Mouse (Mus musculus): Measurements from ENCODE around the gene Arnt2.

DNA sequence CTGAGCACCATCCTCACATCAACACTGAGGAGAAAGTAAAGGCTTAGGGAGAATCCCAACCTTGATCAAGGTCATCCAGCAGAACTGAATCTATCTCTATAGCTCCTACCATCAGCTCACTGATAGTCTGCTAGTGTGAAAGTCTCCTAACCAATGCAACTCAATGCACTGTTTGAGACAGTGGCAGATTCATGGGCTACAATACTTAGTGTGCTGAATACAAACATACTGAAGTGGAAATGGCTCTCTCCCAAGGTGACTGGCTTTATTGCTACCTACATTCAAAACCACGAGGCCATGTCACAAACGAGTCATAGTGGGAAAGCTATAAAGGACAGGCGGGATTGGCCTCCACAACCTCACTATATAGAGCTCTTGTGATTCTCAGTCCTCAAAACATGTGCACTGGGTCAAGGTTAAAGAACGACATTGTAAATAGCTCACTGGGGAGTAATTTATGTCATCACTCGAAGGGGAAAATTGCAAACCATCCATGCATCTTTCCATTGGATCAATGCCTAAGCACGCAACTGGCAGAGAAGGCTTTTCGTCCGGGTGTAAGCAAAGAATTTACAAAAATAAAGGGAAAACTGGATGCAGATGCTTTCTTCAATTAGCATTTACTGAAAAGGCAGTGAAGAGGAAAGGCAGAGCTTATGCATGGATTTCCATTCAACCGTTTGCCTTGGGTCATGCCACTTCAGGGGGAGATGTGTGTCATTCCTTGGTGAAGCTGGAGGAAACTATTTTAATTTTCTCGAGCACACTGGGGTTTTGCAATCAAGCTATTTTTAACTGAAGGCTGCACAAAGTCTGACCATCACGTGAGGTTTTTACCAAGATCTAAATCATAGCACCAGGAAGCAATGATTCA is 77.4 kb downstream of the Arnt2 start:
- TF ChIP-seq CTCF (conservative IDR thresholded peaks at IDR 0.05 in 1 of 2, IDR thresholded peaks at IDR 0.05 in 1 of 2; ENCODE audit: low read depth in 2 of 2, low read length in 2 of 2) (no peak), TCF12 (IDR thresholded peaks at IDR 0.05; ENCODE audit: low read depth, low read length) (no peak), POLR2A (IDR thresholded peaks at IDR 0.05; ENCODE audit: low read depth, low read length) (no peak), ZC3H11A (IDR thresholded peaks at IDR 0.05; ENCODE audit: low read depth, low read length) (no peak), ETS1 (conservative IDR thresholded peaks at IDR 0.05; ENCODE audit: low read depth, low read length) (no peak), MAFK (IDR thresholded peaks at IDR 0.05; ENCODE audit: insufficient replicate concordance, low read length) (no peak), RAD21 (IDR thresholded peaks at IDR 0.05; ENCODE audit: low read depth, low read length) (no peak)
